Mouse (Mus musculus) intestine, embryonic 14.5 days (tissue): ENCODE measurements at regions not wholly inside any gene's neighbourhood (a gene's known extent, or its start where the extent isn't known, plus 50 kb on each side); places are given as distances from the start of the nearest gene placed in this dataset.
A peak's percentile ranks its signal among the peaks of the same experiment; 100 is the strongest.

Experiments used
- ATAC-seq: fragments of 200-750 bp; cut with Nextera tagmentation; replicated peaks from 2 replicates; pipeline ENCODE4 v1.8.0; 2017; ENCODE audit warnings: low read depth, moderate number of reproducible peaks, moderate TSS enrichment, moderate library complexity; ENCODE audit not compliant: low FRiP score, low TSS enrichment
- DNase-seq: peaks from one replicate; pipeline ENCODE4 v3.0.0-alpha.2; 2018; ENCODE audit warnings: low spot score
- H3K27ac ChIP-seq: fragments of 300-500 bp; sonication (generic); 2 replicates; pipeline ENCODE4 v1.5.1; 2014; ENCODE audit warnings: low read depth, mild to moderate bottlenecking, control low read depth
- H3K27me3 ChIP-seq: fragments of 300-500 bp; sonication (generic); replicated peaks from 2 replicates; pipeline ENCODE4 v1.6.1; 2014; ENCODE audit warnings: low read length, control low read depth; ENCODE audit not compliant: control insufficient read depth, insufficient read depth
- H3K36me3 ChIP-seq: fragments of 300-500 bp; sonication (generic); 2 replicates; pipeline ENCODE4 v1.6.1; 2014; ENCODE audit warnings: low read length, control low read depth; ENCODE audit not compliant: control insufficient read depth, insufficient read depth
- H3K4me1 ChIP-seq: fragments of 300-500 bp; sonication (generic); replicated peaks from 2 replicates; pipeline ENCODE4 v1.6.1; 2014; ENCODE audit warnings: low read length, control low read depth, mixed read lengths; ENCODE audit not compliant: control insufficient read depth, insufficient read depth
- H3K4me2 ChIP-seq: fragments of 300-500 bp; sonication (generic); 2 replicates; pipeline ENCODE4 v1.6.1; 2014; ENCODE audit warnings: low read length
- H3K4me3 ChIP-seq: fragments of 300-500 bp; sonication (generic); 2 replicates; pipeline ENCODE4 v1.5.1; 2014; ENCODE audit warnings: low read depth, low read length, control low read depth, mixed read lengths
- H3K9ac ChIP-seq: fragments of 300-500 bp; sonication (generic); 2 replicates; pipeline ENCODE4 v1.6.1; 2014; ENCODE audit warnings: mild to moderate bottlenecking, low read length
- H3K9me3 ChIP-seq: fragments of 300-500 bp; sonication (generic); 2 replicates; pipeline ENCODE4 v1.6.1; 2016; ENCODE audit warnings: low read length, control low read depth; ENCODE audit not compliant: control insufficient read depth
- WGBS: fragments of 180-500 bp; shearing (Covaris S2); extraction: QIAGEN DNeasy Blood & Tissue Kit; methylation state at CpG from one replicate; pipeline ENCODE4 v1.1.7; 2014; 5-methylcytosine and 5-hydroxymethylcytosine counted together

DNA sequence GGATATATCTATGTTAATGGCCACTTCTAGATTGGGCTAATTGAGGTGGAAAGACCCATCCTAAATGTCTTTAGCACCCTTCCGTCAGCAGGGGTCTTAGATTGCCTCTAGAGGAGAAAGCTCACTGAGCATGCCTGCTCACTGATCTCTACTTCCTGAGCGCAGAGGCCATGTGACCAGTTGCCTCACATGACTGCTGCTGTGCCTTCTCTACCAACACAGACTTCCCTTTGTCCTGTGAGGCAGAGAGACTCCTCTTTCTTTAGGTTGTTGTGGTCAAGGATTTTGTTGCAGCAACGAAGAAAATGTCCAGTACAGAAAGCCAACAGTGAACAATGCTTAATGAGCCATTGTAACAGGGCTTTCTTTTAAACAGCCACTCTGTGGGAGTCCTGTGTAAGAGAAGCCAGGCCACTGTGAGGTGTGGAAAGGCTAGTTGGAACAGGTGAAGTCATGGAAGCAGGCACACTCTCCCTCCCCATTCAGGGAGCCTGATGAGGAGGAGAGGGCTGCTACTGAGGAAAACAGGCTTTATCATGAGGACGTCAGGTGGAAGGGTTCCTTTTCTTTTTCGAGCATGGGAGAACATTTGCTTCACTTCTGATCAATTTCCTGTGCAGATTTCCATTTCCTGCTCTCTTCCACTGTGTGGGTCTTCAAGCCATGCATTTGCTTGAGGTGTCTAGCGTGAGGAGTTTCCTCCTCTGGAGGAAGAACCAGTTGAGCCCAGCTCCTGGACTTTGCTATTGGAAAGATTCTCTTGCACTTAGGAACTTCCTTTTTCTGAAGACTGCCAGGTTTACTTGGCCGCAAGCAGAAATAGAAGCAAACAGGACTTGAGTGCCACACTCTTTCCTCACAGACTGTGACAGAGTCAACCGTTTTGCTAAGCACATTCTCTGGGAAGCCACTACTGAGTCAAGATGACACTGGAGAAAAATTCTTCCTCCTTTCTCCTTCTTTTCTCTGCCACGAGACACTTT lies 290.7 kb upstream of the Adgrl2 start:
- H3K27me3 ChIP-seq = no peaks in the 10 kb centered on the region
- H3K9ac ChIP-seq = no peak overlapping the region
- no peaks in the 10 kb centered on the region for H3K9me3 ChIP-seq
- H3K27ac ChIP-seq = no peak overlapping the region
- H3K4me3 ChIP-seq = no peak overlapping the region
- no peaks in the 10 kb centered on the region for H3K4me1 ChIP-seq
- no peaks in the 10 kb centered on the region for H3K36me3 ChIP-seq
- WGBS = 89% methylated on average over 9 of the region's 9 CpGs
- DNase-seq = no peak
- ATAC-seq = no peak
- H3K4me2 ChIP-seq = no peak overlapping the region

DNA sequence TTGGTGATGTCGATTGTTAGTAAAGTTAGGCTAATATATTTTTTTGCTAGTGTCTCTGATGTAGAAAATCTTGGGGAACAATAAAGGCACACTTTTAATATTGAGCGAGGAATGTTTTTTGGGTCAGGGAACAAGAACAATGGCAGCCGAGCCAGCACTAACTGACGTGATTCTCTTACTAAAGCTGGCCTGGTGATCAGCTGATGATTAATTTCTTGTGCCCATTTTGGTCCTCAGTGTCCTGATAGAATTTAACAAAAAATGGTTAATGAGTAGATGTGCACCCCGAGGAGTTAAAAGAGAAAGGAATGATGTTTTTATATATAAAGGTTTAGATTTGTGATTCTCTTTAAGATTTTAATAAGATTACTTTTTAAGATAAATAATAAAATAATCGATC lies 289.0 kb upstream of the Adgrl2 start:
- Histone ChIP-seq H3K9me3 (no peaks in the 10 kb centered on the region), H3K27ac (no peak overlapping the region), H3K4me1 (no peaks in the 10 kb centered on the region), H3K36me3 (no peaks in the 10 kb centered on the region), H3K27me3 (no peaks in the 10 kb centered on the region), H3K4me3 (no peak overlapping the region), H3K9ac (no peak overlapping the region), H3K4me2 (no peak overlapping the region)
- no peak for ATAC-seq
- WGBS = 85% methylated on average over 6 of the region's 6 CpGs
- DNase-seq = no peak

- H3K27me3 ChIP-seq = no peaks in the 10 kb centered on the region
- WGBS = 82% methylated on average over 3 of the region's 3 CpGs
Measured at GRCm38 (mm10) chr3:149277812-149278211, 287.5 kb upstream of the Adgrl2 start.

GRCm38 (mm10) chr3:149275478-149276132 lies 285.2 kb upstream of the Adgrl2 start:
- Histone ChIP-seq H3K9ac (no peak overlapping the region), H3K27ac (no peak overlapping the region), H3K4me2 (no peak overlapping the region), H3K27me3 (no peaks in the 10 kb centered on the region), H3K4me1 (no peaks in the 10 kb centered on the region), H3K4me3 (no peak overlapping the region), H3K9me3 (no peaks in the 10 kb centered on the region), H3K36me3 (no peaks in the 10 kb centered on the region)
- no peak for DNase-seq
- WGBS = 69% methylated on average over 6 of the region's 6 CpGs
- no peak for ATAC-seq

More at GRCm38 (mm10) chr3:149277812-149278211, 287.5 kb upstream of the Adgrl2 start:
- Histone ChIP-seq H3K36me3 (no peaks in the 10 kb centered on the region), H3K4me2 (no peak overlapping the region), H3K9me3 (no peaks in the 10 kb centered on the region), H3K4me3 (no peak overlapping the region), H3K9ac (no peak overlapping the region), H3K27ac (no peak overlapping the region), H3K4me1 (no peaks in the 10 kb centered on the region)
- ATAC-seq (no peak), DNase-seq (no peak)

GRCm38 (mm10) chr3:149274987-149275386 lies 284.6 kb upstream of the Adgrl2 start:
- Histone ChIP-seq H3K9me3 (no peaks in the 10 kb centered on the region), H3K4me1 (no peaks in the 10 kb centered on the region), H3K27ac (no peak overlapping the region), H3K36me3 (no peaks in the 10 kb centered on the region), H3K4me3 (no peak overlapping the region), H3K4me2 (no peak overlapping the region), H3K27me3 (no peaks in the 10 kb centered on the region), H3K9ac (no peak overlapping the region)
- WGBS = 87% methylated on average over 5 of the region's 5 CpGs
- no peak for DNase-seq
- ATAC-seq = no peak

DNA sequence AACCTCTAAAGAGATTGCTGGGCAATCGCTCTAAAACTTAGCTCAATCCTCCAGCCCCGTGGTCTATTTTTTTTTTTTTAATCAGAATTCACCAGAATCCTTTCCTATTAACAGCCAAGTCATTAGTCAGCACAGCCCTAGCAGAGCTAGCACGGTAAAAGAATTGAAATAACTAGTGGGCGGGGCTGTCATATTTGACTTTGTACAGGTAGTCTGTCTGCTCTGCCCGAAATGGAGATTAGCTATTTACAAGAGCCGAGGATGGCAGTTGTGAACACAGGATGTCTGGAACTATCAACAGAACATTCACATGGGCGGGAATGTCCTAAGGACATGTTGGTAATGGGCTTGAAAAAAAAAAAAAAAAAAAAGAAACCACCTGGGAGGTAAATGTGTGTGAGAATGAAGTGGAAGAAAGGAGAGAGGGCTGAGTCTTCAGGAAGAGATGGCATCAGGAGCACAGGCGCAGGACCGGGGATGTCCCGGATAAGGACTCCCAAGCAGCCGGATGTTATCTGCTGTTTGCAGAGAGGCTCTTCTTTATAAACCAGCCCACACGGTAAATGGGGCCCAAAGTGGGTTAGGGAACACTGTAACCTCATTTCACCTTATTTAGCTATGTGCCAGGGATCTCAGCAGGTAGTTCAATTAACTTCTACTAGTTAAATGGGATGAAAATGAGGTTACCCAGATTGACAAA lies 283.8 kb upstream of the Adgrl2 start:
- 43% methylated on average over 12 of the region's 12 CpGs for WGBS
- Histone ChIP-seq H3K4me1 (no peaks in the 10 kb centered on the region), H3K9ac (no peak overlapping the region), H3K4me2 (0 out of 2 replicates have a peak overlapping the region, but pooled peaks have one; percentile 16), H3K9me3 (no peaks in the 10 kb centered on the region), H3K27me3 (no peaks in the 10 kb centered on the region), H3K27ac (no peak overlapping the region), H3K36me3 (no peaks in the 10 kb centered on the region), H3K4me3 (no peak overlapping the region)
- ATAC-seq = no peak
- no peak for DNase-seq

DNA sequence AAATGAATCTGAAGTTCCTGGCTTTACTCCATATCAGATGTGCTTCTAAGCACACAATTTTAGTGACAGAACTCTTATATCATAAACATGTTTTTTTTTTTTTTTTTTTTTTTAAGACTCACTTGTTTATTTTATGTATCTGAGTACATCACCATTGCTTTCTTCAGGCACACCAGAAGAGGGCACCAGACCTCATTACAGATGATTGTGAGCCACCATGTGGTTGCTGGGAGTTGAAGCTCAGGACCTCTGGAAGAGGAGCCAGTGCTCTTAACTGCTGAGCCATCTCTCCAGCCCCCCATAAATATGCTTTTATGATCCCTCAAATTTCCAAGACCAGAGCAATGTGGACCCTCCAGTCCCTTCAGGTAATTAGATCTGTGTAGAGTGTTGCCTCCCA lies 280.1 kb upstream of the Adgrl2 start:
- H3K9me3 ChIP-seq = no peaks in the 10 kb centered on the region
- no peak overlapping the region for H3K27ac ChIP-seq
- ATAC-seq (no peak), DNase-seq (no peak)
- no peaks in the 10 kb centered on the region for H3K27me3 ChIP-seq
- no peaks in the 10 kb centered on the region for H3K36me3 ChIP-seq
- H3K4me3 ChIP-seq = no peak overlapping the region
- H3K4me1 ChIP-seq = no peaks in the 10 kb centered on the region
- no peak overlapping the region for H3K9ac ChIP-seq
- no peak overlapping the region for H3K4me2 ChIP-seq

DNA sequence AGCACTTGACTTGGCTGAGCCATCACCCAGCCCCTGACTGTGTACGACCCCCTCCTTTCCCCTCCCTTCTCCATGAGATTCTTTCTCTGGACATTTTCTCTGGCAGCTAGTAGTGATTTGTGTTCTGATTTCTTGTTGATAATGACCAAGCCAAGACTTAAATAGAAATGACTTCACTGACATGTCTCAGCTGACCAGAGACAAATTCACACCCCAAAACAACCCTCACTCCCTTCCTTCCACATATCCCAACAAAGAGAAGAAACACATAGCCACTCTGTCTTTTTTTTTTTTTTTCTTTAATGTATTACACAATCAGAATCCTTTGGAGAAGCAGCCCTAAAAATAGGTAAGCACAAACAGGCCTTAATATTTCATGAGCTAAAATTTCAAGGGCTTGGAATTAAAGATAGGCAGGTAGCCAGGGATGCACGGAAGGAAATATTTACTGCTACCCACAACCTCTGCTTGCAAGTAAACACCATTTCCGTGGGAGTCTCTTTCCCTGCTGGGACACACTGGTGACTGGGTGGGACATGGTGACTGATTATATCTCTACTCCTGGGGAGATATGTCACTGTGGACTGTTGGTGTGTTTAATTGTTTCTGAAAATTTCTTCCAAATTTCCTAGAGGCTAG lies 272.1 kb upstream of the Adgrl2 start:
- no peak for DNase-seq
- H3K27me3 ChIP-seq = no peaks in the 10 kb centered on the region
- 62% methylated on average over 3 of the region's 3 CpGs for WGBS
- H3K4me3 ChIP-seq = no peak overlapping the region
- H3K27ac ChIP-seq = no peak overlapping the region
- H3K9me3 ChIP-seq = no peaks in the 10 kb centered on the region
- no peak overlapping the region for H3K4me2 ChIP-seq
- H3K9ac ChIP-seq = no peak overlapping the region
- no peak for ATAC-seq
- no peaks in the 10 kb centered on the region for H3K4me1 ChIP-seq
- H3K36me3 ChIP-seq = no peaks in the 10 kb centered on the region
